Mouse (Mus musculus) thymus, postnatal 25 days (tissue): ENCODE results near the gene Smurf1.
A peak's percentile ranks its signal among the peaks of the same experiment; 100 is the strongest.

Experiments used
- DNase-seq: peaks from one replicate; pipeline ENCODE4 v3.0.0; 2022

Gene Smurf1

GRCm38 (mm10) chr5:144952592-144952991, 13.1 kb downstream of the Smurf1 start:
- no peak for DNase-seq

GRCm38 (mm10) chr5:144950428-144951051, 15.1 kb downstream of the Smurf1 start:
- no peak for DNase-seq

DNA sequence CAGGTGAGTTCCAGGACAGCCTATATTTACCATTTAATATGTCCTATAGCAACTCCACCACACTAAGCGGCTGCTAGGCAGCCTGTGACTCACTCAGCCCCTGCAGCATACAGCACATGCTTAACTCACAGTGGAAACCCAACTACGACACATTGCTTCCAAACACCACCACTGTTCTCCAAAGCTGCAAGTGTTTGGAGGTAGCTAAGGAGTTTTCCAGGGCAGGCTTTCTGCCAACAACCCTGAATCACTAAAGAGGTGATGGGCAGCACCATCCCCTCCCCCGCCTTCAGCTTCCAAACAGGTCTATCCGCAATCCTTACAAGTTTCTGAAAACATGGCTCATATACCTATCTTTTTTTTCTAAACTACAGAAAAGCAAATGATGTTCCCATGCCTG, 15.8 kb downstream of the Smurf1 start:
- DNase-seq = no peak

- DNase-seq = no peak
Measured at GRCm38 (mm10) chr5:144948422-144948821, 17.2 kb downstream of the Smurf1 start.

DNA sequence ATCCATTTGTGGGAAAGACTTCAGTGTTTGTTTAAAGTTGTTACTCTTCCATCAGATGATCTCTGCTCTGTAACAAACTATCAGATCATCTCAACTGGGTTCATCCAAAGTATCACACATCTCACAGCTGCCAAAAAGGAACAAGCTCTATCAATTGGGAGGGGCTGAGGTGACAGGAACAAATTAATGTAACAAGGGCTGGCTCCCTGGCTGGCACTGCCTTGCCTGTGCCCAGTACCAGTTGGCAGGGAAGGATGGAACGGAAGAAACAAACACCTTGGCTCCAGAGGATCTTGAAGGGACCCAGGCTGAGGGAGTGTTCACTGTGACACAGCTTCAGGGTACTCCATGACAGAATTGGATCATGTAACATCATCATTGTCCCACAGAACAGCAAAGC, 17.6 kb downstream of the Smurf1 start:
- no peak for DNase-seq

DNA sequence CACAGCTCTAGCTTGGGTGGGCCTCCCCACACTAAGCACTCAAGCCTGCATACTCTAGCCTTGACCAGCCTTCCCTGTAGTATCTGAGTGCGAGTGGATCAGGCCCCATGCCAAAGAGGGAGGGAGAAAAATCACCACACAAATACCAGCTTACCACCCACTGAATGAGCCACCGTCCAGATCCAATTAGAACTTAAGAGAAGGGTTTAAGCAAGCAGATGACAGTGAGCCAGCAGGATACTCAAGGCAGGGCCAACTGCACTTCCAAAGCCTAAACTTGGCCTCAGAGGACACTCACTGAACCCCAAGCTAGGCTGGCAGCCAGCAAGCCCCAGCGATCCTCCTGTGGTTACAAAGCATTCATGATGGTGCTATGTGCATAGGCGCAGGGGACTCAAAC, 19.6 kb downstream of the Smurf1 start:
- DNase-seq = no peak

- DNase-seq = no peak
Measured at GRCm38 (mm10) chr5:144944932-144945331, 20.7 kb downstream of the Smurf1 start.

DNA sequence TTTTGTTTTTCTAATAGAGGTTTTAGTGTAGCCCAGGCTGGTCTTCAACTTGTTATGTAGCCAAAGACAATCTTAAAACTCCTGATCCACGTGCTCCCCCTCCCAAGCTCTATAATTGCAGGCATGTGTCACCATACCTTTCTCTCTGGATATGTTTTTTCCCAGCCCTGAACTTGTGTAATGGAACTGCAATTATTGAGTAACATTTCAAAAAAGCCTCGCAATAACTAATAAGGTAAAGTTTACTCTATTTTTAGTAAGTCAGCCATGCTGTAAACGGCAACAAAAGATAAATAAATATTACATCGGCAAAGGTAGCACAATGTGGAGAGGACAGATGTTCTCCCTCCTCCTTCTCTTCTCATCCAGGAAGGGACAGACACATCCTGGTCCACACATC, 21.3 kb downstream of the Smurf1 start:
- DNase-seq = no peak

DNA sequence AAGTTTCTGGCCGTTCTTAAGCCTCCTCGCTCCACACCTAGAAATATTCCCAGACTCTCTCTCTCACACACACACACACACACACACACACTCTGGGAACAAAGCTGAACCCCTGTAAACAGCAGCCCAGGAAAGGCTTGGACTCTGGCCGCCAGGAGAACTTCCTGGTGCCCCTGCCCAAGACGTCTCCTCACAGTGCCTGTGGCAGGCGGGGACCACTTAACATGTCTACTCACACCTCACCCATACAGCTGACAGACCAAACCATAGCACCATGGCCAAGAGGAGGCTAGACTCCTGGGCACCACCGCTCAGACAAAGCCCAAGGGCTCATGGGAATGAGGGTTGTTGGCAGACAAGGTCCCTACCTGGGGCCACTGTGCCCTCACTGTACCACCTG, 22.3 kb downstream of the Smurf1 start:
- no peak for DNase-seq

DNA sequence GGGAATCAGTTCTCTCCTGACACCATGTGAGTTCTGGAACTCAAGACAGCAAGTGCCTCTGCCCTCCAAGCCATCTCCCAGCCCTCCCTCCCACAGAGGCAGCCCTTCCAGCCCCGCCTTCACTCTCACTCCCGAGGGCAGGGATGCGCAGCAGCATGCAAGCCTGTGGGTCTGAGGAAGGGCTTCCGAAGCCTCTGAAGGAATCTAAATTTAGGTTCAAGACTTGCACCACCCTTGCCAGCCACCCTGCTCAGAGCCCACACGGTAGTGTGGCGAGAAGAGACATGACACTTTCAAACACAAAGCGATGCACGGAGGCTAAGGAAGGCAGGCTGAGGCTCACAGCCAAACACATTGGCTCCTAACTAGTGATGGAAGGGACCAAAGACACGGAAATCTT, 23.2 kb downstream of the Smurf1 start:
- DNase-seq = no peak

DNA sequence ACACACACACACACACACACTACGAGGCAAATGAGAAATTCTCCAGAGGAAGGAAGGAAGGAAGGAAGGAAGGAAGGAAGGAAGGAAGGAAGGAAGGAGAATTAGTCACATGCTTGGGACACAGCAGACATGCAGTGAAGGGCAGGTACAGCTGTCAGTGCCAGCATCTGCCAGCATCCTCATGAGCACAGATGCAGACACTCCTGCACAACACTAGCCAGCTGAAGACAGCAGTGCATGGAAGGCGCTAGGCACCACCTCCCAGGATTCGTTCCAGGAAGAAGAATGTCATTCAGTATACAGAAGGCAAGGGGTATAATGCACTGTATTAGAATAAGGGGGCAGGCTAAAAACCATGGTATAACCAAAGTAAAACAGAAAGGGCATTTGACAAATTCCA, 24.7 kb downstream of the Smurf1 start:
- DNase-seq = no peak

DNA sequence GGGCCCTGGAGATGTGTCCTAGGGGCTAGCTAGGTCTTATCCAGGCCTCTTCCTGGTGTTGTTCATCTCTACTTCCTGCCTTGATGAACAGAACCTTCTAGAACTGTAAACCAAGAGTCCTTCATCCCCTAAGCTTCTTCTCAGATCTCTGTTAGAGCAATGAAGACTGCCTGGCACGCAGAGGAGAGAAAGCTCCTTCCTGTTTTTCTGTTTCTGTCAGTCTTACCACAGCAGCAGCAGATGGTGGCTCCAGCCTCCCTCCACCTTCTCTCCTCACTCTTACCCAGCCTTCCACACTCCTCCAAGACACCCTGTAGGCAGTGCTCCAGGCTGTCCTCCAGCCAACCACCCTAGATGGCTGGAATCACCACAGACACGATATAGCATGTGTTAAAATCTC, 28.3 kb downstream of the Smurf1 start:
- peak; percentile 24 for DNase-seq

- DNase-seq = no peak
Measured at GRCm38 (mm10) chr5:144933486-144933885, 32.2 kb downstream of the Smurf1 start.

GRCm38 (mm10) chr5:144931841-144932240, 33.8 kb downstream of the Smurf1 start:
- no peak for DNase-seq

DNA sequence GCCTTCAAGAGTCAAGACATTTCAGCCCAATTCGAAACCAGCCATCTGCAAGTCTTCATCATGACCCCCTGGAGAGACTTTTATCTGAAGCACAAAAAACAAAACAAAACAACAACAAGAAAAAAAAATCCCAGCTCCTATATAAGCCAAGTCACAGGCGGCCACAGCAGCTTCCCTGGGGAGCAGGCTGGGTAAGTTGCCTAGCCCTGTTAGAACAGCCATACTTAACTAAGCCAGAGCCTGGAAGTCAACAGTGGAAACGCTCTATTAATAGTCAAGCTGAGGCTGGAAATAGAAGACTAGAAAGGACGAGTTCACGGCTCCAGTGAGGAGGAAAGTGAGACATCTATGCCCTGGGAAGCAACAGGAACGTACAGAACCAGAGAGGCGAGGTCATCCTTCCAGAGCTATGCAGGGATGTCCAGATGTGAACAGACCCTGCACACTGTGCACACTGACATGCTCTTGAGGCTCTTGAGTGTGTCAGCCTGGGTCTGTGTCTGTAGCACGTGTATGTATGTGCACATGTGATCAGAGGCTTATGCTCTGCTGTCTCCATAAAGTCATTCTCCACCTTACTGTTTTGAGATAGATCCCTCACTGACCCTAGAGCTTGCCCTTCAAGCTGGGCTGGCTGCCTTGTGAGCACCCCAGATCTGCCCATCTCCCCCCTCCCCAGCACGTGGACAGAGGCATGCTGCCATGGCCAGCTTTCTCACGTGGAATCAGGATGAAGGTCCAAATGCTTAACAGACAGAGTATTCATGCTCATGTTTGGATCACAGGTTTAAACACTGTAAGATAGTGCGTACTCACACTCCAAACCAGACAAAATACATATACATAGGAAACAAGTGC, 36.6 kb downstream of the Smurf1 start:
- DNase-seq = no peak

DNA sequence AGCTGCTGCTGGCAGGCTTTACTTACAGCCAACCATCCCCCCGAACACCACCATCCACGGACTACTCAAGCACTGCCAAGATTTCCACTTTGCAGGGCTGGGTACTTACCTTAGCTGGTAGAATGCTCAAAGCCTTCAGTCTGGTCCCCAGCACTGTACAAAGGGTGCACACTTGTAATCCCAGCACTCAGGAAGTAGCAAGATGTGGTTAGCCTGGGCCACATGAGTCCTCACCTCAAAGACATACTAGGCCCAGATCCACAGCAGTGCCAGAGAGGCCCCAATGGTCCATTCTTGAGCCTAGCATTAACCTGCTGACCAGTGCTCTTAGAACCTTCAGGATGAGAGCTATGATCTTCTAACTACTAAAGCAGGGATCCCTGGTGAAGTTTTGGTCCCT, 39.4 kb downstream of the Smurf1 start:
- no peak for DNase-seq

DNA sequence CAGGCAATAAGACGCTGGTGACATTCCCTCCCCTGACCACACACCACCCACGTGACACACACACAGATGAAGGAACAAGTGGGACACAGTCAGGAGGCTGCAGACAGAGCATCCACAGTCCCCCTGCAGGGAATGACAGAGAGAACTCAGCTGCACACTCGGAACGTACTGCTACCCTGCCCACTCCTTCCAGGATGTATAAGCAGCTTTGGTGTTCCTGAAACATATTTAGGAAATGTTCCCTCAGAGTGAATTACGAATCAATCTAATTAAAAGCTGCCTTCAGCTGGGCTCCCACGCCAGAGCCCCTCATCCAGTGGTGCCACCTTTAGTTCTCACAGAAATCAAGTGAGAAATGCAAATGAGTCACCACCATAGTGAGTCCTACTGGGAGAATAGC, 42.3 kb downstream of the Smurf1 start:
- no peak for DNase-seq

DNA sequence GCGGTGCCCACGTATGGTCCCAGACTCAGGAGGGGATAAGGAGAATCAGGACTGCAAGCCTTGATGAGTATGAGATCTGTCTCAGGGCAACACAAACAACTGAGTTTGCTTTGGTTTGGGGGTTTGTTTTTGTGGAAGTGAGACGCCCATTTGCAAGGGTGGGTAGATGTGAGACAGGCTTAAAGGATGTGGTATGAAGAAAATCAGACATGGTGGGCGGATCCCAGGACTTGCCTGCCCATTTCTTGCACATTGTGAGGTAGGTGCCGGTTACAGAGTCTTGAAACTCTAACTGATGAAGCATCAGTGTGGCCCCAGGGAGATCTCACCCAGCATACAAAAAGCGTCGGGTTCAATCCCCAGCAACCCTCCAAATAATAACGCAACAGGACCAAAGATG, 45.9 kb downstream of the Smurf1 start:
- DNase-seq = peak; percentile 17

DNA sequence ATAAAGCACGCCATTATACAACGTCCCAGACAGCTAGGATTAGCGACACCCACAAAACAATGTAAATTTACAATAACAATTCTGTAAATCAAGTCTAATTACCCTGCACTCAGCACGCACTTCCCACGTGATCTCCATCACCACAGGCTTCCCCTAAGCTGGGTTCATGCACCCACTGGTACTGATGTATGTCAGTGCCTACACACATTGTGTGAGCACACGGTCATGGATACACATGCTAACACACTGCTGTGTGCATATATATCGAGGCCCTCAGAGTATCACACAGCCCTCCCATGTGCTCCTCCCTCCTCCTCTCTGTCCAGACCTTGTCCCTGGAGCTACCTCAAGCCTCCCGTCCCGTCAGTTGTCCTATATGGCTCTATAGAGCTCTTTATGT, 46.5 kb downstream of the Smurf1 start:
- no peak for DNase-seq

GRCm38 (mm10) chr5:144918204-144918603, 47.4 kb downstream of the Smurf1 start:
- DNase-seq = no peak

DNA sequence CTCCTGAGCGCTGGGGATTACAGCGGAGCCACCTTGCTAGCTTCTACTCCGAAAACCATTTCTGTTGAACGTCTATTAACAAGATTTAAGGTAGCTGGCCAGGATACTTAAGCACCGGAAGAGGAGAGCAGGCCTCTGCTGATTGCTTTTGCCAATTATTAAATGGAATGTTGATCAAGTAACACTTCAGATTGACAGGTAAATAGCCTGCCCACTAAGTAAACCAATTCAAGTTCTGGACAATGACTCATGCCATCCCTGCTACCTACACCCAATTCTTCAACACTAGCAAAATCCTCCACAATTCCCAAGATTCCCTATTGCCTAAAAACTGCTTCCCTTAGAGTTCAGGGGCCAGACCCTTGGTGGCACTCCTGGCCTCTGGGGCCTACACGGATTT, 48.5 kb downstream of the Smurf1 start:
- DNase-seq = no peak

DNA sequence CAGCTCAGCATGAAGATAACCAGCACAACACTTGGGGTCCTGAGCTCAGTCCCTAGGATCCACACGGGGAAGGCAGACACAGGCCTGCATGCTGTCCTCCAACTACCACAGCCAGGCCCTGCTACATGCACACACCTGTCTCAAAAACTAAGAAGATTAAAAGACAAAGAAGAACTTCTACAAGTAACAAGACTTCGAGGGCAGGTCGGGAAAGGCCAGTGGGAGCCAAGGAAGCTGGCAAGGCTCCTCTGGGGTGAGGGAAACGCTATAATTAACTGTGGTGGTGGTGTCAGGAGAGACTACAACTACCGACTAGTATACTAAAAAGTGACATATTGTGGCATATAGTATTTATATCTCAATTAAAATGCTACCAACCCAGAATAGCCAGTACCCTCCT, 49.8 kb downstream of the Smurf1 start:
- DNase-seq = no peak

DNA sequence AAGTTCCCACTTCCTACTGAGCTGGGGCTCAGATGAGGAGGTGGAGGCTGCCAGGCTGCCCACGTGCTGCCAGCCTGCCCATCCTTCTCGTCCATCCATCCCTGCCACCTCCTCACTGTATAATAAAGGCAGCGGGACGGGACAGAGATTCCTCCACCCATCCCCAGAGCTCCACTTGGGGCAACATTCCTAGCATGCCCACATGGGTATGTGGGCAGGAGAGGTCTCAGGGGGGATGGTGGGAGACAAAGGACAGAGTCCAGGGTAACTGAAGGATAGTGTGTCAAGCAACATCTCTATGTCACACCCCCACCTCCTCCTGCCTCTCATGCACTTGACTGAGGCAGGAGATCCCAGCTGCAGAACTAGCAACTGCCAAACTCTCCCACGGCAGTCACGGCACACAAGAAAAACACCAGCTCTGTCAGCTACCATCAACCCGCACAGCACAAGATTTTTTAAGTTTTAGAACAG, 51.2 kb downstream of the Smurf1 start:
- no peak for DNase-seq

DNA sequence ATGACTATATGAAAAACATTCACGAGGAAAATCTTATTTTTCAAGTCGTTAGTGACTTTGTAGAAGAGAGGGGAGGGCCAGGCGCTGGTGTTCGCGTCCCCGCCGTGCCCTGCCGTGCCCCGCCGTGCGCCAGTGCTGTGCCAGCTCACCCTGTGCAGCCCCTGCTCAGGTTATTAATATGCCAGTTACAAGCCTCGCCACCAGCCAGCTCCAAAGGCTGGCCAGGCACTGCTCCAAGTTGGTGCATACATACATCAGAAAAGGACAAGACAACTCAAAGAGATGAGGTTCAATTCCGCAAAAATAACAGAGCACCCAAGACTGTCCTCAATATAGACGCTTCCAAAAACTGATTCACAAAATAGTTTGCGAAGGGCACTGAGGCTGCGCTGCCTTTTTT, 51.7 kb downstream of the Smurf1 start:
- no peak for DNase-seq

DNA sequence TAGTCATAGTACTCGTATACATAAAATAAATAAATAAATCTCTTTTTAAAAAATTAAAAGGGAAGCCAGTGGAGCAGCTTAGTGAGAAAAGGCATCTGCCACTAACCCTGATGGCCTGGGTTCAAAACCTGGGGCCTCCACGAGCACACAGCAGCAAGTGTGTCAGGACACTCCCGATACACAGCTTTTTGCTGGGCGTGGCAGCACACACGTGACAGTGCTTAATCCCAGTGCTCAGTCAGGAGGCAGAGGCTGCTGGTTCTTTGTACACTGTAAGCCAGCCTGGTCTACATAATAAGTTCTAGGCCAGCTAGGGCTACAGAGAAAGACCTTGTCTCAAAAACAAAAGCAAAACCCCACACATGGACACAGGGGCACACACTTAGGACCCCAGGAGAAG, 52.3 kb downstream of the Smurf1 start:
- DNase-seq = no peak
